Mouse (Mus musculus) olfactory bulb, adult 2 months (tissue): ENCODE measurements around the gene Entpd6.

Source experiments
- CTCF ChIP-seq: fragments of 200-500 bp; IDR thresholded peaks from 2 replicates; pipeline ENCODE4 v1.5.1; 2012; ENCODE audit warnings: low read depth, mild to moderate bottlenecking, low read length, moderate library complexity; ENCODE audit not compliant: insufficient read depth
- POLR2A ChIP-seq: fragments of 200-500 bp; IDR thresholded peaks from 2 replicates; pipeline ENCODE4 v1.6.1; 2012; ENCODE audit warnings: mild to moderate bottlenecking, low read depth, low read length, moderate library complexity; ENCODE audit not compliant: insufficient read depth

DNA sequence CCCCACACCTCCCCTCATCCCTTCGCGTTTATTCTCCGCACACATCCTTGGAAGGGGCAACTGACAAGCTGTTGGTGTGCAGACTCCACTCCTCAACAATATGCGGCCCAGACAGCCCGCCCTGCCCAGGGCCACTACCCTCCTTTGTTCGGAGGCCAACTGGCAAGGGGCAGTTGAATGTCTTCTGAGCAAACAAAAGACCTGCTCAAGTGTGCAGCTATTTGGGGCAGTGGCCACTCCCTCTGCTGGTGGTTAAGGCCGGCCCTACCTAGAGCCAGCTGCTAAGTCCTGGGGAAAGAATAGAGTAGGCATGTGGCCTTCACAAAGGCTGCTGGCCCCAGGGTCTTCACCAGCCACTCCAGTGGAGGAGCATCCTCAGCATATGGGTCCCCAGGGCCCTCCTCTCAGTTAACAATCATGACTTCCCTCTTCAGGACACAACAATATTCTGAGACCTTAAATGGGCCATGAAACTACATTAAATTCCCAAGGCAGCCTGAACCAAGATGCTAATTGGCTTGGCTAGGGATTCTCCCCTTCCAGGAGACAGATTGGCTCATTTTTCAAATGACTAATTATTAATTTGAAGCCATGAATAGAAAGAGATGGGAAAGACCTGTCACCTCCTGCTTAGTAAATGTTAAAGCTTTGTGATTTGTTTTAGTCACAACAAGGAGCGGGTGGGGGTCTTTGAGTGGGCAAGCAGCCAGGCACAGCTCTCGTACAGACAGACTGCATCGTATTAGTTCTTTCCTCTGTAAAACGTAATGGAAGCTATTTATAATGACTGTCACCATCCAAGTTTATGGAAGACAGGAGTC is 12.9 kb upstream of the Entpd6 start:
- TF ChIP-seq CTCF, result no peak
- TF ChIP-seq POLR2A, result no peak
